Mouse (Mus musculus): ENCODE measurements around the gene Was. TPM values are rescaled to one million over a fixed set of nuclear protein-coding genes. Genes with fewer than 3 reads are reported as not detected.

Gene Was
- 8.4 TPM for polyA plus RNA-seq (2014; fragmentation: Illumina TruSeq; extraction: RNeasy Lipid Tissue Mini Kit (QIAGEN cat#74804); ENCODE audit: insufficient read depth, low read depth, low replicate concordance)

GRCm38 (mm10) chrX:8090346-8090953 lies at the start of gene Was:
Was (minus strand) TSS chrX:8090498.

GRCm38 (mm10) chrX:8132017-8132976 lies 42.0 kb upstream of the Was start, which contains the start of gene Wdr13:
Wdr13 (minus strand) TSS chrX:8132892.

GRCm38 (mm10) chrX:8074430-8075014 lies 15.8 kb downstream of the Was start, which contains the start of gene Suv39h1:
Suv39h1 (minus strand) TSS chrX:8074760.

Other genes with a start within 250 kb of the Was start
- gene Otud5, start 249.1 kb downstream of the Was start, polyA plus RNA-seq (2014; fragmentation: Illumina TruSeq; extraction: RNeasy Lipid Tissue Mini Kit (QIAGEN cat#74804); ENCODE audit: insufficient read depth, low read depth, low replicate concordance): 30.7 TPM
- gene Pim2, start 212.2 kb downstream of the Was start, polyA plus RNA-seq (2014; fragmentation: Illumina TruSeq; extraction: RNeasy Lipid Tissue Mini Kit (QIAGEN cat#74804); ENCODE audit: insufficient read depth, low read depth, low replicate concordance): 6.7 TPM
- 24.4 TPM for gene Slc35a2, start 206.5 kb downstream of the Was start, polyA plus RNA-seq (2014; fragmentation: Illumina TruSeq; extraction: RNeasy Lipid Tissue Mini Kit (QIAGEN cat#74804); ENCODE audit: insufficient read depth, low read depth, low replicate concordance)
- 63.7 TPM for gene Pqbp1, start 191.2 kb downstream of the Was start, polyA plus RNA-seq (2014; fragmentation: Illumina TruSeq; extraction: RNeasy Lipid Tissue Mini Kit (QIAGEN cat#74804); ENCODE audit: insufficient read depth, low read depth, low replicate concordance)
- 46.0 TPM for gene Timm17b, start 191.1 kb downstream of the Was start, polyA plus RNA-seq (2014; fragmentation: Illumina TruSeq; extraction: RNeasy Lipid Tissue Mini Kit (QIAGEN cat#74804); ENCODE audit: insufficient read depth, low read depth, low replicate concordance)
- not detected for gene Gm10491, start 182.7 kb downstream of the Was start, polyA plus RNA-seq (2014; fragmentation: Illumina TruSeq; extraction: RNeasy Lipid Tissue Mini Kit (QIAGEN cat#74804); ENCODE audit: insufficient read depth, low read depth, low replicate concordance)
- not detected for gene Gm10490, start 181.0 kb downstream of the Was start, polyA plus RNA-seq (2014; fragmentation: Illumina TruSeq; extraction: RNeasy Lipid Tissue Mini Kit (QIAGEN cat#74804); ENCODE audit: insufficient read depth, low read depth, low replicate concordance)
- gene Pcsk1n, start 170.7 kb downstream of the Was start, polyA plus RNA-seq (2014; fragmentation: Illumina TruSeq; extraction: RNeasy Lipid Tissue Mini Kit (QIAGEN cat#74804); ENCODE audit: insufficient read depth, low read depth, low replicate concordance): 0.17 TPM
- gene Eras, start 161.9 kb downstream of the Was start, polyA plus RNA-seq (2014; fragmentation: Illumina TruSeq; extraction: RNeasy Lipid Tissue Mini Kit (QIAGEN cat#74804); ENCODE audit: insufficient read depth, low read depth, low replicate concordance): not detected
- gene Hdac6, start 142.6 kb downstream of the Was start, polyA plus RNA-seq (2014; fragmentation: Illumina TruSeq; extraction: RNeasy Lipid Tissue Mini Kit (QIAGEN cat#74804); ENCODE audit: insufficient read depth, low read depth, low replicate concordance): 3.4 TPM
- gene Gata1, start 112.4 kb downstream of the Was start, polyA plus RNA-seq (2014; fragmentation: Illumina TruSeq; extraction: RNeasy Lipid Tissue Mini Kit (QIAGEN cat#74804); ENCODE audit: insufficient read depth, low read depth, low replicate concordance): 0.48 TPM
- gene Glod5, start 72.0 kb downstream of the Was start, polyA plus RNA-seq (2014; fragmentation: Illumina TruSeq; extraction: RNeasy Lipid Tissue Mini Kit (QIAGEN cat#74804); ENCODE audit: insufficient read depth, low read depth, low replicate concordance): not detected
- 7.2 TPM for gene Suv39h1, start 15.7 kb downstream of the Was start, polyA plus RNA-seq (2014; fragmentation: Illumina TruSeq; extraction: RNeasy Lipid Tissue Mini Kit (QIAGEN cat#74804); ENCODE audit: insufficient read depth, low read depth, low replicate concordance)
- 16.6 TPM for gene Wdr13, start 42.4 kb upstream of the Was start, polyA plus RNA-seq (2014; fragmentation: Illumina TruSeq; extraction: RNeasy Lipid Tissue Mini Kit (QIAGEN cat#74804); ENCODE audit: insufficient read depth, low read depth, low replicate concordance)
- 236 TPM for gene Rbm3, start 55.4 kb upstream of the Was start, polyA plus RNA-seq (2014; fragmentation: Illumina TruSeq; extraction: RNeasy Lipid Tissue Mini Kit (QIAGEN cat#74804); ENCODE audit: insufficient read depth, low read depth, low replicate concordance)
- gene Tbc1d25, start 85.7 kb upstream of the Was start, polyA plus RNA-seq (2014; fragmentation: Illumina TruSeq; extraction: RNeasy Lipid Tissue Mini Kit (QIAGEN cat#74804); ENCODE audit: insufficient read depth, low read depth, low replicate concordance): 3.7 TPM
- 41.6 TPM for gene Ebp, start 103.0 kb upstream of the Was start, polyA plus RNA-seq (2014; fragmentation: Illumina TruSeq; extraction: RNeasy Lipid Tissue Mini Kit (QIAGEN cat#74804); ENCODE audit: insufficient read depth, low read depth, low replicate concordance)
- gene Porcn, start 116.0 kb upstream of the Was start, polyA plus RNA-seq (2014; fragmentation: Illumina TruSeq; extraction: RNeasy Lipid Tissue Mini Kit (QIAGEN cat#74804); ENCODE audit: insufficient read depth, low read depth, low replicate concordance): 14.2 TPM
- 14.5 TPM for gene Ftsj1, start 161.9 kb upstream of the Was start, polyA plus RNA-seq (2014; fragmentation: Illumina TruSeq; extraction: RNeasy Lipid Tissue Mini Kit (QIAGEN cat#74804); ENCODE audit: insufficient read depth, low read depth, low replicate concordance)
- 23.9 TPM for gene Slc38a5, start 180.6 kb upstream of the Was start, polyA plus RNA-seq (2014; fragmentation: Illumina TruSeq; extraction: RNeasy Lipid Tissue Mini Kit (QIAGEN cat#74804); ENCODE audit: insufficient read depth, low read depth, low replicate concordance)
- not detected for gene Ssxb10, start 236.9 kb upstream of the Was start, polyA plus RNA-seq (2014; fragmentation: Illumina TruSeq; extraction: RNeasy Lipid Tissue Mini Kit (QIAGEN cat#74804); ENCODE audit: insufficient read depth, low read depth, low replicate concordance)

Measured in lung, adult 10 weeks (tissue).